Mouse (Mus musculus) heart, embryonic 10.5 days (tissue): Measurements from ENCODE around the gene Slc24a1. TPM values are rescaled to one million over a fixed set of nuclear protein-coding genes. Genes with fewer than 3 reads are reported as not detected.
"Not testable (repeated sequence)": the region's sequence is repeated elsewhere in the genome, so short reads cannot be mapped to it uniquely, and the experiment has no call there.

ENCODE experiments used
- DNase-seq: peaks from one replicate; pipeline ENCODE4 v3.0.0-alpha.2; 2017; ENCODE audit warnings: low spot score
- H3K27ac ChIP-seq: fragments of 300-500 bp; sonication (generic); 2 replicates; pipeline ENCODE4 v1.5.1; 2016; ENCODE audit warnings: mild to moderate bottlenecking
- H3K27me3 ChIP-seq: fragments of 300-500 bp; sonication (generic); 2 replicates; pipeline ENCODE4 v1.6.1; 2016; ENCODE audit warnings: mild to moderate bottlenecking; ENCODE audit not compliant: poor library complexity, insufficient read depth, severe bottlenecking
- H3K36me3 ChIP-seq: fragments of 300-500 bp; sonication (generic); 2 replicates; pipeline ENCODE4 v1.6.1; 2016; ENCODE audit warnings: mild to moderate bottlenecking, moderate library complexity
- H3K4me1 ChIP-seq: fragments of 300-500 bp; sonication (generic); 2 replicates; pipeline ENCODE4 v1.6.1; 2016; ENCODE audit warnings: mild to moderate bottlenecking
- H3K4me3 ChIP-seq: fragments of 300-500 bp; sonication (generic); 2 replicates; pipeline ENCODE4 v1.5.1; 2016; ENCODE audit warnings: mild to moderate bottlenecking, moderate library complexity
- H3K9me3 ChIP-seq: fragments of 300-500 bp; sonication (generic); 2 replicates; pipeline ENCODE4 v1.6.1; 2016; ENCODE audit warnings: mild to moderate bottlenecking, moderate library complexity
- WGBS: fragments of 180-500 bp; shearing (Covaris S2); methylation state at CpG from one replicate; pipeline ENCODE4 v1.1.7; 2016; 5-methylcytosine and 5-hydroxymethylcytosine counted together
- polyA plus RNA-seq: library from polyadenylated mRNA; unstranded; fragments of >200 nt; fragmentation: Nextera tagmentation; extraction: Ambion mirVana; gene quantifications from 2 replicates; pipeline ENCODE4 v1.2.1, GENCODE M21; 2016

The Slc24a1 gene
- 0.08 and 0.09 TPM in 2 replicates for polyA plus RNA-seq

GRCm38 (mm10) chr9:64951161-64951657 lies at the start of gene Slc24a1:
Gene Slc24a1, minus strand, starts transcription at chr9:64951607.
- 0 out of 2 replicates have a peak within 1 kb of the TSS, but pooled peaks have one; percentile 19 for H3K27ac ChIP-seq
- no peak within 1 kb of the TSS for H3K4me3 ChIP-seq
- H3K4me1 ChIP-seq, result peaks cover 19% of the 10 kb centered on the region
- 29% methylated on average over 11 of the region's 11 CpGs for whole genome bisulfite sequencing
- H3K27me3 ChIP-seq, result peaks cover 63% of the 10 kb centered on the region
- H3K36me3 ChIP-seq, result no peaks in the 10 kb centered on the region
- H3K9me3 ChIP-seq, result no peaks in the 10 kb centered on the region
- DNase-seq, result no peak

DNA sequence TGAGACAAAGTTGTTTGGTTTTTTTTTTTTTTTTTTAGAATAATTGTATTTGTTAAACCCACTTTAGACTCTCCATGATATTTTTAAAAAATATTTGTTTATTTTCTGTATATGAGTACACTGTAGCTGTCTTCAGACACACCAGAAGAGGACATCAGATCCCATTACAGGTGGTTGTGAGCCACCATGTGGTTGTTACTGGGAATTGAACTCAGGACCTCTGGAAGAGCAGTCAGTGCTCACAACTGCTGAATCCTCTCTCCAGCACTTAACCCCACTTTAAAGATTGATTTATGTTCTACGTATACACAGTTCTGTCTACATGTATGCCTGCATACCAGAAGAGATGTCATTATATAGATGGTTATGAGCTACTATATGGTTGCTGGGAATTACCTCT lies 44.1 kb upstream of the Slc24a1 start:
- not testable (repeated sequence) for H3K9me3 ChIP-seq, H3K4me1 ChIP-seq, H3K27ac ChIP-seq, H3K27me3 ChIP-seq, H3K4me3 ChIP-seq, DNase-seq
- WGBS, result 79% methylated on average over 1 of the region's 1 CpGs
- peaks cover 67% of the 10 kb centered on the region for H3K36me3 ChIP-seq

DNA sequence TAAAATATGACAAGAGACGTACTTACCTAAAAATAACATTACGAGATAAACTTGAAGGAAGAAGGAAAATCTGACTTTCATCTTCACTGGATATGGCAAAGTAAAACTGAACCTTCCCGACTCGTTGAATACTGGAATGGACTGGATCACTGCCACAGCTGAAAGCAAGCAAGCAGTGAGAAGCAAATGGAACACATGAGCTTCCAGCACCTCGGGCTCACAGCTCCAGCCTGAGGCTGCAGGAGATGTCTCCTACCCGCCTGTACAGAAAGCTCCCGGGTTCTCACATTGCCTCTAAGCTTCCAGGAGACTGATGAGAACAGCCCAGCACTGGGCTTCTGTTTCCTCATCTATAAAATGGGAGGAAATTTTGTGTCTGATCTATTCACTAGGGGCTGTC lies 38.9 kb upstream of the Slc24a1 start:
- DNase-seq, result no peak
- Histone ChIP-seq H3K27ac (no peak overlapping the region), H3K27me3 (no peaks in the 10 kb centered on the region), H3K36me3 (peaks cover 65% of the 10 kb centered on the region), H3K9me3 (no peaks in the 10 kb centered on the region), H3K4me3 (no peak overlapping the region), H3K4me1 (peaks cover 28% of the 10 kb centered on the region)
- 59% methylated on average over 7 of the region's 7 CpGs for WGBS

GRCm38 (mm10) chr9:64988443-64988842 lies 37.0 kb upstream of the Slc24a1 start:
- Histone ChIP-seq H3K36me3 (peaks cover 72% of the 10 kb centered on the region), H3K4me3 (no peak overlapping the region), H3K27ac (0 out of 2 replicates have a peak overlapping the region, but pooled peaks have one; percentile 22), H3K4me1 (peaks cover 34% of the 10 kb centered on the region), H3K27me3 (no peaks in the 10 kb centered on the region), H3K9me3 (no peaks in the 10 kb centered on the region)
- no peak for DNase-seq
- 66% methylated on average over 6 of the region's 6 CpGs for WGBS

DNA sequence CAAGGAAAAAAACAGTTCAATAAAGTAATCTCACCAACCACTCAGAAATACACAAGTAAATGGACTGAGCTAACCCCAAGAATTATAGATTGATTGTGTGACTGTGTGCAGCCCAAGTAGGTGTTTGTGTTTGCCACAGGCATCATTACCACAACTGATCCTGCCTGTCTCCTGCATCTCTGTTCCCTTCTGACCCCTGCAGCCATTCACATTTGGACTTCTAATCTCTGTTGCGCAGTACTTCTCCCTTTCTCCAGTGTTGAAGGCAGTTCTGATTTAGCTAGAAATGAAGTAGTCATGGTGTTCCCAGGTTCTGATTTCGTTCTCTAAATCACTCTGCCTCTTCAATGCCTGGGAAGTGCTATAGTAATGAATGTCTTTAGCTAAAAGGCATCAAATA lies 36.2 kb upstream of the Slc24a1 start:
- no peak overlapping the region for H3K4me3 ChIP-seq
- DNase-seq, result no peak
- H3K27ac ChIP-seq, result no peak overlapping the region
- no peaks in the 10 kb centered on the region for H3K9me3 ChIP-seq
- WGBS, result 89% methylated on average over 2 of the region's 2 CpGs
- H3K4me1 ChIP-seq, result peaks cover 34% of the 10 kb centered on the region
- H3K27me3 ChIP-seq, result no peaks in the 10 kb centered on the region
- peaks cover 75% of the 10 kb centered on the region for H3K36me3 ChIP-seq

DNA sequence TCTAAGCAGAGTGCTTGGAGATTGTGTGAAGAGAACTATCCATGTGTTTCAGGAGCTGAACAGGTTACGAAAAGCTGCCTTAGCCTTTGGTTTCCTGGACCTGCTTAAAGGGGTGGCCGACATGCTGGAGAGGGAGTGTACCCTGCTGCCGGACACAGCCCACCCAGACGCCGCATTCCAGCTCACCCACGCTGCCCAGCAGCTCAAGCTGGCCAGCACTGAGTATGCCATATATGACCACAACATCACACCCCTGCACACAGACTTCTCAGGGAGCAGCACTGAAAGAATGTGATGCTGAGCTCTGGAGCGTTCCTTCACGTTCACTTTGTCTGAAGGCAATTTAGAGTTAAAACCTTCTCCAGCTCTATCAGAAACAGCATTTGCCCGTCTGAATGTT lies 34.4 kb upstream of the Slc24a1 start:
- peak; percentile 81 for DNase-seq
- 40% methylated on average over 9 of the region's 9 CpGs for WGBS
- H3K4me3 ChIP-seq, result no peak overlapping the region
- no peaks in the 10 kb centered on the region for H3K27me3 ChIP-seq
- H3K27ac ChIP-seq, result peak overlapping the region; percentile 84
- H3K9me3 ChIP-seq, result no peaks in the 10 kb centered on the region
- peaks cover 80% of the 10 kb centered on the region for H3K36me3 ChIP-seq
- H3K4me1 ChIP-seq, result peaks cover 34% of the 10 kb centered on the region

GRCm38 (mm10) chr9:64985037-64985794 lies 33.8 kb upstream of the Slc24a1 start:
- H3K27ac ChIP-seq, result peak overlapping the region; percentile 84

DNA sequence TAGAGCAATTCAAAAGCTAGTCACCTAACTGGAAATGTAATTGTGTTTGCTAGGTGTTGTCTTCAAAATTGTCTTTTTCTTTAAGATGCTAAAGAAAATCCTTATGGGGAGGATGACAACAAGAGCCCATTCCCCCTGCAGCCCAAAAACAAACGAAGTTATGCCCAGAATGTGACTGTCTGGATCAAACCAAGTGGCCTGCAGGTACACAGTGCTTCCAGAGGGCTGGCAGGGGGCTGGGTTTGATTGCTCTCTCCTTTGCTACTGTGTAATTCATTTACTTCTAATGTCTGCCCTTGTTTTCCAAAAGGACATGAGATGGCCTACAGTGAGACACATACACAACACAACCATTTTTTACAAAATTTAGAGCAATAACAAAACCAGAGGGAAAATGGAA lies 30.5 kb upstream of the Slc24a1 start:
- Histone ChIP-seq H3K4me1 (peaks cover 15% of the 10 kb centered on the region), H3K27me3 (no peaks in the 10 kb centered on the region), H3K4me3 (no peak overlapping the region), H3K36me3 (peaks cover 98% of the 10 kb centered on the region), H3K9me3 (no peaks in the 10 kb centered on the region), H3K27ac (no peak overlapping the region)
- WGBS, result 84% methylated on average over 1 of the region's 1 CpGs
- DNase-seq, result no peak

More at GRCm38 (mm10) chr9:64985037-64985794, 33.8 kb upstream of the Slc24a1 start:
- DNase-seq, result peak; percentile 89
- H3K4me1 ChIP-seq, result peaks cover 29% of the 10 kb centered on the region
- H3K36me3 ChIP-seq, result peaks cover 83% of the 10 kb centered on the region
- no peaks in the 10 kb centered on the region for H3K27me3 ChIP-seq
- H3K4me3 ChIP-seq, result 0 out of 2 replicates have a peak overlapping the region, but pooled peaks have one; percentile 1
- H3K9me3 ChIP-seq, result no peaks in the 10 kb centered on the region
- WGBS, result 28% methylated on average over 8 of the region's 8 CpGs

GRCm38 (mm10) chr9:64980548-64980947 lies 29.1 kb upstream of the Slc24a1 start:
- H3K4me3 ChIP-seq, result no peak overlapping the region
- 76% methylated on average over 3 of the region's 3 CpGs for WGBS
- H3K9me3 ChIP-seq, result no peaks in the 10 kb centered on the region
- no peak for DNase-seq
- H3K27me3 ChIP-seq, result no peaks in the 10 kb centered on the region
- peaks cover 8% of the 10 kb centered on the region for H3K4me1 ChIP-seq
- H3K27ac ChIP-seq, result no peak overlapping the region
- peaks cover 99% of the 10 kb centered on the region for H3K36me3 ChIP-seq

- peak overlapping the region; percentile 84 for H3K4me3 ChIP-seq
- peak overlapping the region; percentile 98 for H3K27ac ChIP-seq
- H3K27me3 ChIP-seq, result no peaks in the 10 kb centered on the region
- H3K36me3 ChIP-seq, result peaks cover 35% of the 10 kb centered on the region
- no peak for DNase-seq
- H3K4me1 ChIP-seq, result peaks cover 20% of the 10 kb centered on the region
- no peaks in the 10 kb centered on the region for H3K9me3 ChIP-seq
- 1% methylated on average over 17 of the region's 17 CpGs for WGBS
These were observed 9.5 kb upstream of the Slc24a1 start for GRCm38 (mm10) chr9:64960978-64961320.

- Histone ChIP-seq H3K27me3 (no peaks in the 10 kb centered on the region), H3K4me1 (peaks cover 20% of the 10 kb centered on the region), H3K36me3 (peaks cover 29% of the 10 kb centered on the region), H3K27ac (peak within 1 kb of the TSS; percentile 98), H3K9me3 (no peaks in the 10 kb centered on the region), H3K4me3 (peak within 1 kb of the TSS; percentile 84)
- WGBS, result 3% methylated on average over 29 of the region's 29 CpGs
- DNase-seq, result peak; percentile 97
These were observed 8.9 kb upstream of the Slc24a1 start, which contains the start of gene Ints14 for GRCm38 (mm10) chr9:64960117-64960977. Gene Ints14, plus strand, starts transcription at chr9:64960905.

DNA sequence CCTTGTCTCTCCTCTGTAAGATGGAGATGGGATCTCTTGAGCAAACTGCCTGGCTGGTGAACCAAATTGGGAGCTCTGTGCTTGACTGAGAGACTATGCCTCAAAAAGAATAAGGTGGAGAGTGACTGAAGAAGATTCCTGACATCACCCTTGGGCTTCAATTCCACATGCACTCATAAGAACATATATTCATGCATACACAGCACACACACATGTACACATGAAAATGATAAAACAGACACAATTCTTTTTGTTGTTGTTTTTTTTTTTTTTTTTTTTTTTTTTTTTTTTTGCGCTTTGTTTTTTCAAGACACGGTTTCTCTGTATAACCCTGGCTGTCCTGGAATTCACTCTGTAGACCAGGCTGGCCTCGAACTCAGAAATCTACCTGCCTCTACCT lies 5.9 kb upstream of the Slc24a1 start:
- H3K36me3 ChIP-seq, result peaks cover under 1% of the 10 kb centered on the region
- no peak overlapping the region for H3K4me3 ChIP-seq
- peaks cover 27% of the 10 kb centered on the region for H3K4me1 ChIP-seq
- no peaks in the 10 kb centered on the region for H3K9me3 ChIP-seq
- DNase-seq, result no peak
- WGBS, result 77% methylated on average over 3 of the region's 3 CpGs
- H3K27me3 ChIP-seq, result peaks cover 14% of the 10 kb centered on the region
- H3K27ac ChIP-seq, result no peak overlapping the region

- no peak for DNase-seq
- peak overlapping the region; percentile 74 for H3K27ac ChIP-seq
- H3K4me3 ChIP-seq, result peak overlapping the region; percentile 33; the same call in 1 of the 2 replicates
- H3K27me3 ChIP-seq, result peaks cover 23% of the 10 kb centered on the region
- 20% methylated on average over 12 of the region's 12 CpGs for WGBS
- H3K9me3 ChIP-seq, result no peaks in the 10 kb centered on the region
- peaks cover 20% of the 10 kb centered on the region for H3K4me1 ChIP-seq
- no peaks in the 10 kb centered on the region for H3K36me3 ChIP-seq
These were observed 4.9 kb upstream of the Slc24a1 start for GRCm38 (mm10) chr9:64956337-64956736.
